Mouse (Mus musculus): Measurements from ENCODE around the gene Nog. TPM values are rescaled to one million over a fixed set of nuclear protein-coding genes. Genes with fewer than 3 reads are reported as not detected.

Gene Nog
- polyA plus RNA-seq, 1 experiment from 2014 or later = 8.0 TPM

DNA sequence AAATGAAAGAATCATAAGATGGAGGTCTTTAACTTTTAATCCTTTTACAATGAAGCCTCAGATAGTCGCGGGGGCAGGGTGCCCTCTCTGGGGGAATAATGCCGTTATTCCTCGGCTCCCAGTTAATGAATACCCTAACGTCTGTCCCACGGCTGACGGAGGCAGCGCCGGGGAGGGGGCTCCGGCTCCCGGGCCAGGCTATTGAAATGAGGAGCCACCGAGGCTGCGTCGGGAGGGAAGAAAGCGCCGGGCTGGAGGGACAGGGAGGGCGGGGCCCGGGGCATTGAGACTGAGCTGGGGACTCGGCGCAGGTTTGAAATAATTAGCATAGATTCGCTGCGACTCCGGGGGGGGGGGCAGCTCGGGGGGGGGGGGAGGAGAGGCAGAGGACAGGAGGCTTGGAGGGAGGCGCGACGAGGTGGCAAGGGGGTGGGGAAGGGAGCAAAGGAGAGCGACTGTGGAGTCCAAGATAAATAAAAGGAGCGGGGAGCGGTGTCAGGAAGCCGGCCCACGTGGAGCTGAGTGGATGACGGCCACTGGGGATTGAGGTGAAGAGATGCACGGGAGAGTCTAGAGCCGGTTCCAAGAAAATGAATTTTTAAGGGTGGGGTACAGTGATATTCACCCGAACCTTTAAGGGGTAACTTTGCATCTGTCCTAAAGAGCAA lies 2.9 kb downstream of the Nog start:
- peak; percentile 63 for ATAC-seq (replicated peaks; ENCODE audit: low FRiP score)
- under 1% methylated on average over 28 of the region's 36 CpGs for WGBS
- H3K9ac ChIP-seq (ENCODE audit: low read length) = peak overlapping the region; percentile 42
- H3K27ac ChIP-seq (ENCODE audit: low read depth, low read length) = peak overlapping the region; percentile 84
- peak overlapping the region; percentile 83 for H3K4me2 ChIP-seq (ENCODE audit: low read depth, low read length, severe bottlenecking)
- no peaks in the 10 kb centered on the region for H3K9me3 ChIP-seq (ENCODE audit: control insufficient read depth, low read length)
- peaks cover 5% of the 10 kb centered on the region; the same call in 1 of the 2 replicates for H3K4me1 ChIP-seq (replicated peaks; ENCODE audit: control insufficient read depth, insufficient read depth, low read length)
- no peaks in the 10 kb centered on the region for H3K27me3 ChIP-seq (ENCODE audit: control insufficient read depth, insufficient read depth, low read length)
- peak overlapping the region; percentile 79 for H3K4me3 ChIP-seq (ENCODE audit: low read depth, low read length)
- peak; percentile 95 for DNase-seq (ENCODE audit: low spot score)
- H3K36me3 ChIP-seq (ENCODE audit: control insufficient read depth, insufficient read depth, low read length) = no peaks in the 10 kb centered on the region

- no peaks in the 10 kb centered on the region for H3K9me3 ChIP-seq (ENCODE audit: control insufficient read depth, low read length)
- H3K4me1 ChIP-seq (replicated peaks; ENCODE audit: control insufficient read depth, insufficient read depth, low read length) = peaks cover 5% of the 10 kb centered on the region; the same call in 1 of the 2 replicates
- under 1% methylated on average over 38 of the region's 51 CpGs for WGBS
- H3K9ac ChIP-seq (ENCODE audit: low read length) = peak overlapping the region; percentile 42
- H3K27ac ChIP-seq (ENCODE audit: low read depth, low read length) = peak overlapping the region; percentile 84
- DNase-seq (ENCODE audit: low spot score) (peak; percentile 94), ATAC-seq (replicated peaks; ENCODE audit: low FRiP score) (peak; percentile 67)
- no peaks in the 10 kb centered on the region for H3K27me3 ChIP-seq (ENCODE audit: control insufficient read depth, insufficient read depth, low read length)
- H3K36me3 ChIP-seq (ENCODE audit: control insufficient read depth, insufficient read depth, low read length) = no peaks in the 10 kb centered on the region
- H3K4me2 ChIP-seq (ENCODE audit: low read depth, low read length, severe bottlenecking) = peak overlapping the region; percentile 83
- H3K4me3 ChIP-seq (ENCODE audit: low read depth, low read length) = peak overlapping the region; percentile 79
These were observed 3.7 kb downstream of the Nog start for GRCm38 (mm10) chr11:89298285-89299010.

DNA sequence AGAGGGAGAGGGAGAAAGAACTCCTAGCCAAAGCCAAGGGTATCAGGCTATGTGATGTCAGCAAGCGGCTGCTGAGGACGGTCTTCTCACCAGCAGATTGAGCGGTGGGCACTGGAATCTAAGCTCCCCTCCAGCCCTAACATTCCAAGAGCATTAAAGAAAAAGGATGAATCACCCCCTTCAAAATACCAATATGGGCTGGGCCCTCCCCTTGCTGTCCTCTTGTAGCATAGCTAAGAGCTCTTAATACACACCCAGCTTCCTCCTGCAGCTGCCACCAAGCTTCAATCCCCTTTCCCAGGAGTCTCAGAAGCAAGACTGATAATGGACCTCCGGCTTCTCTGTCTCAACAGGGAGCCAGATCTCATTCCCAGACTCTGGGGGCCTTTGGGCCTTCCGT lies 4.6 kb downstream of the Nog start:
- Histone ChIP-seq H3K27me3 (ENCODE audit: control insufficient read depth, insufficient read depth, low read length) (no peaks in the 10 kb centered on the region), H3K9me3 (ENCODE audit: control insufficient read depth, low read length) (no peaks in the 10 kb centered on the region), H3K27ac (ENCODE audit: low read depth, low read length) (peak overlapping the region; percentile 84; the same call in 1 of the 2 replicates), H3K4me3 (ENCODE audit: low read depth, low read length) (no peak overlapping the region), H3K36me3 (ENCODE audit: control insufficient read depth, insufficient read depth, low read length) (no peaks in the 10 kb centered on the region), H3K4me2 (ENCODE audit: low read depth, low read length, severe bottlenecking) (peak overlapping the region; percentile 83; the same call in 1 of the 2 replicates), H3K4me1 (replicated peaks; ENCODE audit: control insufficient read depth, insufficient read depth, low read length) (peaks cover 5% of the 10 kb centered on the region; the same call in 1 of the 2 replicates), H3K9ac (ENCODE audit: low read length) (peak overlapping the region; percentile 42; the same call in 1 of the 2 replicates)
- DNase-seq (ENCODE audit: low spot score) = no peak
- 24% methylated on average over 5 of the region's 5 CpGs for WGBS
- no peak for ATAC-seq (replicated peaks; ENCODE audit: low FRiP score)

- no peak overlapping the region for H3K27ac ChIP-seq (ENCODE audit: low read depth, low read length)
- no peak for ATAC-seq (replicated peaks; ENCODE audit: low FRiP score)
These were observed 32.2 kb downstream of the Nog start for GRCm38 (mm10) chr11:89269809-89270361.

DNA sequence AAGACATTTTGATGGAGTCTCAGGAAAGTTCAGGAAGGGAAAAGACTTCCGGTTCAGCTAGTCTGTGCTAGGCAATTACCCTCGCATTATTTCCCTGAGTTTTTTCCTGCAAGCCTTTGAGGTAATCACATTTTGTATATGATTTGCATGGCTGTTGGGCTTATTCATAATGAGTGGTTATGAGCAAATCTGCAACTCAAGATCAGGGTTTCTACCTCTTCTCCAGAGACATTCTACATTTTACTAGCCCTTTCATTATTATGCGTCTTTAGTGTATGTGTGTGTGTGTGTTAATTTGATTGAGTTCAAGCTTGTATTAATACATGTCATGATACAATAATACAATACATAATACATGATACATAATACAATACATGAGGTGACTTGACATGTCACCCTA lies 34.6 kb downstream of the Nog start:
- 96% methylated on average over 3 of the region's 3 CpGs for WGBS
- H3K36me3 ChIP-seq (ENCODE audit: control insufficient read depth, insufficient read depth, low read length) = no peaks in the 10 kb centered on the region
- no peak overlapping the region for H3K9ac ChIP-seq (ENCODE audit: low read length)
- DNase-seq (ENCODE audit: low spot score) = no peak
- no peak overlapping the region for H3K4me2 ChIP-seq (ENCODE audit: low read depth, low read length, severe bottlenecking)
- no peaks in the 10 kb centered on the region for H3K27me3 ChIP-seq (ENCODE audit: control insufficient read depth, insufficient read depth, low read length)
- H3K27ac ChIP-seq (ENCODE audit: low read depth, low read length) = no peak overlapping the region
- no peaks in the 10 kb centered on the region for H3K4me1 ChIP-seq (replicated peaks; ENCODE audit: control insufficient read depth, insufficient read depth, low read length)
- H3K9me3 ChIP-seq (ENCODE audit: control insufficient read depth, low read length) = no peaks in the 10 kb centered on the region
- H3K4me3 ChIP-seq (ENCODE audit: low read depth, low read length) = no peak overlapping the region
- no peak for ATAC-seq (replicated peaks; ENCODE audit: low FRiP score)

More at GRCm38 (mm10) chr11:89269809-89270361, 32.2 kb downstream of the Nog start:
- Histone ChIP-seq H3K27me3 (ENCODE audit: control insufficient read depth, insufficient read depth, low read length) (no peaks in the 10 kb centered on the region), H3K4me3 (ENCODE audit: low read depth, low read length) (no peak overlapping the region), H3K9ac (ENCODE audit: low read length) (no peak overlapping the region), H3K4me1 (replicated peaks; ENCODE audit: control insufficient read depth, insufficient read depth, low read length) (no peaks in the 10 kb centered on the region), H3K9me3 (ENCODE audit: control insufficient read depth, low read length) (no peaks in the 10 kb centered on the region), H3K36me3 (ENCODE audit: control insufficient read depth, insufficient read depth, low read length) (no peaks in the 10 kb centered on the region), H3K4me2 (ENCODE audit: low read depth, low read length, severe bottlenecking) (no peak overlapping the region)
- 91% methylated on average over 13 of the region's 13 CpGs for WGBS
- no peak for DNase-seq (ENCODE audit: low spot score)

DNA sequence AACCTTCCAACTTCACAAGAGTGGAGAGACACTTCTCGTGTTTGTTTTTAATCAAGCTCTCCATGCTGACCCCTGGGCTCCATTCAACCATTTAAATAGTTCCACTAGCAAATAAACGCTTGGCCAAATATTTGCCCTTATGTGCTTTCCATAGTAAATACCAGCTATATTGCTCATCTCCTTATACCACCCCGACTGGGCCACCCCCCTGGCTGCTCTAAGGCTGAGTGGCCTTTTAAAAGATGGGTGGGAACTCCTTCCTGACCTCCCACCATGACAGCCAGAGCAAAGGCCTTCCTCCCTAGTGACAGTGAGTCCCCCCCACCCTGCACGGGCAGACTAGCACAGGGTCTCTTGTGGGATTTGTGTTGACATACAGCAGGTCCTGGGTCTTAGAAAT lies 37.1 kb downstream of the Nog start:
- Histone ChIP-seq H3K27ac (ENCODE audit: low read depth, low read length) (no peak overlapping the region), H3K9me3 (ENCODE audit: control insufficient read depth, low read length) (no peaks in the 10 kb centered on the region), H3K4me3 (ENCODE audit: low read depth, low read length) (no peak overlapping the region), H3K9ac (ENCODE audit: low read length) (no peak overlapping the region), H3K4me2 (ENCODE audit: low read depth, low read length, severe bottlenecking) (no peak overlapping the region), H3K4me1 (replicated peaks; ENCODE audit: control insufficient read depth, insufficient read depth, low read length) (peaks cover 4% of the 10 kb centered on the region), H3K36me3 (ENCODE audit: control insufficient read depth, insufficient read depth, low read length) (no peaks in the 10 kb centered on the region), H3K27me3 (ENCODE audit: control insufficient read depth, insufficient read depth, low read length) (no peaks in the 10 kb centered on the region)
- ATAC-seq (replicated peaks; ENCODE audit: low FRiP score) = no peak
- DNase-seq (ENCODE audit: low spot score) = no peak
- 71% methylated on average over 4 of the region's 4 CpGs for WGBS

- Histone ChIP-seq H3K9me3 (ENCODE audit: control insufficient read depth, low read length) (no peaks in the 10 kb centered on the region), H3K4me2 (ENCODE audit: low read depth, low read length, severe bottlenecking) (no peak overlapping the region), H3K9ac (ENCODE audit: low read length) (no peak overlapping the region), H3K36me3 (ENCODE audit: control insufficient read depth, insufficient read depth, low read length) (no peaks in the 10 kb centered on the region), H3K27ac (ENCODE audit: low read depth, low read length) (peak overlapping the region; percentile 75), H3K27me3 (ENCODE audit: control insufficient read depth, insufficient read depth, low read length) (no peaks in the 10 kb centered on the region), H3K4me1 (replicated peaks; ENCODE audit: control insufficient read depth, insufficient read depth, low read length) (peaks cover 14% of the 10 kb centered on the region), H3K4me3 (ENCODE audit: low read depth, low read length) (no peak overlapping the region)
- ATAC-seq (replicated peaks; ENCODE audit: low FRiP score) = peak; percentile 83
- 22% methylated on average over 7 of the region's 7 CpGs for WGBS
- DNase-seq (ENCODE audit: low spot score) = peak; percentile 61
These were observed 42.7 kb downstream of the Nog start for GRCm38 (mm10) chr11:89259338-89259915.

DNA sequence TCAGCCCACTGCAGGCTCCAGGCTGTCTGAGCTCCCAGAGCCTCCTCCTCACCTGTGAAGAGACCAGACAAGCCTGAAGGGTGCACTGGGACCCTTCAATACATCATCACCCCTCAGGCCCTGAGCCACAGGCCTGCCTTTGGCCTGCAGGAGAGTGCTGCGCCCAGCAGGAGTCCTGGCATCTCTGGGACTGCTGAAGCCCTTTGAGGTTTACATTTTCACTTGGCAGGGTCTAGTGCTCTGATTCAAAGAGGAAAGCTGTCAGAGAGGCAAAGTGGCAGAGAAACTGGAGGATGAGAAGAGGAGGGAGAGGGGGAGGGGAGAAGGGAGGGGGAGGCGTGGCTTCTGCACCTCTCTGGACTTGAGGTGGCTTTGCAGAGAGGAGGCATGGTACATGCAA lies 44.2 kb downstream of the Nog start:
- H3K36me3 ChIP-seq (ENCODE audit: control insufficient read depth, insufficient read depth, low read length) = no peaks in the 10 kb centered on the region
- H3K4me2 ChIP-seq (ENCODE audit: low read depth, low read length, severe bottlenecking) = no peak overlapping the region
- no peak overlapping the region for H3K4me3 ChIP-seq (ENCODE audit: low read depth, low read length)
- DNase-seq (ENCODE audit: low spot score) (no peak), ATAC-seq (replicated peaks; ENCODE audit: low FRiP score) (no peak)
- no peak overlapping the region for H3K9ac ChIP-seq (ENCODE audit: low read length)
- no peaks in the 10 kb centered on the region for H3K9me3 ChIP-seq (ENCODE audit: control insufficient read depth, low read length)
- H3K27me3 ChIP-seq (ENCODE audit: control insufficient read depth, insufficient read depth, low read length) = no peaks in the 10 kb centered on the region
- H3K4me1 ChIP-seq (replicated peaks; ENCODE audit: control insufficient read depth, insufficient read depth, low read length) = peaks cover 14% of the 10 kb centered on the region
- no peak overlapping the region for H3K27ac ChIP-seq (ENCODE audit: low read depth, low read length)
- 35% methylated on average over 2 of the region's 2 CpGs for WGBS
